Mouse (Mus musculus): Measurements from ENCODE around the gene Egf.
"Not testable (repeated sequence)": the region's sequence is repeated elsewhere in the genome, so short reads cannot be mapped to it uniquely, and the experiment has no call there.

Egf gene

GRCm38 (mm10) chr3:129754650-129755604, at the start of gene Egf:
TSS of gene Egf (minus strand) at chr3:129755316.
- no peak for DNase-seq

GRCm38 (mm10) chr3:129803765-129804164, 48.6 kb upstream of the Egf start, which contains the start of gene Lrit3:
TSS of gene Lrit3 (minus strand) at chr3:129804030.
- no peak for DNase-seq

GRCm38 (mm10) chr3:129799011-129799410, 43.9 kb upstream of the Egf start:
- DNase-seq: no peak

DNA sequence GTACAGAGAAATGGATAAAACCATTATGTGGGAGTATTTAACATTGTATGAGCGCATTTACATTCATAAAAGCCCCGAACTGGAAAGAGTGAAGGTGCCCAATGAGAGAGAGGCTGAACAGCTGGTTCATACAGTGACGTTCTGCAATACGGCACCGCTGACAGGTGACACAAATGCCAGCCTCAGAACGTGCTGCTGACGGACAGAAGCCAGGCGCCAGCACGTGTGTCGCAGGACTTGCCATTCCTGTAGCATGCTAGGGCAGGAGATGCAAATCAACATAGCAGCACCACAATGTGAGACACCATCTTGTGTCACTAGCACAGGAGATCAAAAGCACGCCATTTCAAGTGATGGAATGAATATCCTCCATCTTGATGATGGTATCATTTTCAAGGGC, 43.4 kb upstream of the Egf start:
- no peak for DNase-seq

GRCm38 (mm10) chr3:129797341-129797740, 42.2 kb upstream of the Egf start:
- no peak for DNase-seq

DNA sequence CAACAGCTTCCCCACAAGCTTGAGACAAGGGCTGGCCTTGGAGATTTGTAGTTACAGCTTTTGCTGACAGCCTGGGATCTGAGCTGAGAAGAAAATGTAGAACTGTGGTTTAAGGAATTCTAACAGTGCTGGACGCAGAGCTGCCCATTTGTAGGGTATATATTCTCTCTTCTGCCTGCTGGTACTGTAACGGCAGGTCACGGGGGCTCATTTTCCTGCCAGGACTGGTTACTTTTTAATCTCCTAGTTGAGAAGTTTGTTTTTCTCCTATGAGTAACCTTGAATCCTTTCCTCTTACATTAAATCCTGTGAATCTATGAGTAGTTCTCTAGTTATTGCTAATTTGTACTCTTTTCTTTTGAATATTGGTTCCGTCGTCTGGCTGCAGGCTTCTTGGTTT, 38.7 kb upstream of the Egf start:
- DNase-seq: no peak

GRCm38 (mm10) chr3:129782746-129783145, 27.6 kb upstream of the Egf start:
- DNase-seq: no peak

GRCm38 (mm10) chr3:129781435-129781834, 26.3 kb upstream of the Egf start:
- DNase-seq: no peak

DNA sequence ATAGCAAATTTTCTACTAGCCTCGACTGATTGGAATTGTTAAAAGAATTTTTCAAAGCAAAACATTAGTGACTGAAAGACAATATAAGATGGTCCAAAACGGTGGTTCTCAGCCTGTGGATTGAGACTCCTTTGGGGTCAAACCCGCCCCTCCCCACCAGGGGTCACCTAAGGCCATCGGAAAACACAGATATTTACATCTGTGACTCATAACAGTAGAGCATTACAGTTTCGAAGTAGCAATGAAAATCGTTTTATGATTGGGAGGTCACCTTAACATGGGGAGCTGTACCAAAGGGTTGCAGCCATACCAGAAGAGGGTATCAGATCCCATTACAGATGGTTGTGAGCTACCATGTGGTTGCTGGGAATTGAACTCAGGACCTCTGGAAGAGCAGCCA, 16.1 kb upstream of the Egf start:
- DNase-seq: no peak

- DNase-seq: no peak
Measured at GRCm38 (mm10) chr3:129766971-129767794, 12.1 kb upstream of the Egf start.

GRCm38 (mm10) chr3:129766106-129766505, 11.0 kb upstream of the Egf start:
- DNase-seq: no peak

DNA sequence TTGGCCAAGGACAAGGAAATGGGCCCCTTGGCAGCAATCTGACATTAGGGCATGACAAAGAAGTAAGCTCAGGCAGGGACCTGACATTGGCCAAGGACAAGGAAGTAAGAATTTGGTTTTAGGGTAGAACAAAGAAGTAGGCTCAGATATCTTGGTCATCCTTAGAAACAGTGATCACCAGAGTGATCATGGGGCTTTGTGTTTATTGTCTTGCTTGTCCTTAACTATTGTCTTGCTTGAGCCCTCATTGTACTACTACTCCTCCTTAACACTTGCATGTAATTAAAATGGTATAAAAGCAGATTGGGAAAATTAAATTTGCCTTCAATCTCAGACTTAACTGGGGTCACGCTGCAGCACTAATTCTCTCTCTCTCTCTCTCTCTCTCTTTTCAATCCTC, 2.5 kb upstream of the Egf start:
- not testable (repeated sequence) for DNase-seq

GRCm38 (mm10) chr3:129744803-129745202, 10.3 kb downstream of the Egf start:
- no peak for DNase-seq

DNA sequence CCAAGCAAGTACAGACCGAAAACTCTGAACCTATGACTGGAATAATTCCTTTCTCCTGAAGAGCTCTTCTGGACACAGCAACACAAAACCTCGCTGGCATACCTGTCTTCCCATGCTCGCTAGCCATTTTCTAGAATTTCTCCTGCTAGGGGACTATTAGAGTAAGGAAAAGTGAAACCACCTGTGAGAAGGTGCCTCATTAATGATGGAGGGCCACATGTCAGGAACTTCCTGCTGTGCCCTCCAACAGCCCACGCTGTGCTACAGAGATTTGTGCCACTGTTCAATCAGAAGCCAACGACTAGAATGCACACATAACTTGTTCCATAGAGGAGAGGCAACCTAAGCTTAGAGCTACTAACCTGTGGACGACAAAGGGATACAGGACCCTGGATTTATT, 12.3 kb downstream of the Egf start:
- DNase-seq: no peak

- no peak for DNase-seq
Measured at GRCm38 (mm10) chr3:129738291-129739183, 16.6 kb downstream of the Egf start.

GRCm38 (mm10) chr3:129731636-129732035, 23.5 kb downstream of the Egf start:
- DNase-seq: no peak

DNA sequence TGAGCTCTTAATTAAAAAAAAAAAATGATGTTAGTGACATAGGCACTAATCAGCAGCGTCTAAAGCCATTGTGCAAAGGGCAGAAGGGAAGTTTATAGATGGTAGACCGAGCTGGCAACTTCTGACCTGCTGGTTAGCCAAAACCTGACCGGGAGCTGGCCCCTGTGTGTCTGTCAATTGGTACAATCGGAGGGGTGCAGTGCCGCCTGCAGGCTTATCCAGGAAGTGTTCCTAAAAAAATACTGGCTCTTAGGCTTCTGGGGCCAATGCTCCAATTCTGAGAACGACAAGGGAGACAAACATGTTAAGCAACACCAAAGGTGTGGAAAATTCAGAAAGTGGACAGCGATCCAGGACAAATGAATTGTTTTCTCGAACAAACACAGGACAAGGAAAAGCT, 24.7 kb downstream of the Egf start:
- DNase-seq: no peak

GRCm38 (mm10) chr3:129729916-129730315, 25.2 kb downstream of the Egf start:
- no peak for DNase-seq

GRCm38 (mm10) chr3:129725592-129725991, 29.5 kb downstream of the Egf start:
- DNase-seq: no peak

DNA sequence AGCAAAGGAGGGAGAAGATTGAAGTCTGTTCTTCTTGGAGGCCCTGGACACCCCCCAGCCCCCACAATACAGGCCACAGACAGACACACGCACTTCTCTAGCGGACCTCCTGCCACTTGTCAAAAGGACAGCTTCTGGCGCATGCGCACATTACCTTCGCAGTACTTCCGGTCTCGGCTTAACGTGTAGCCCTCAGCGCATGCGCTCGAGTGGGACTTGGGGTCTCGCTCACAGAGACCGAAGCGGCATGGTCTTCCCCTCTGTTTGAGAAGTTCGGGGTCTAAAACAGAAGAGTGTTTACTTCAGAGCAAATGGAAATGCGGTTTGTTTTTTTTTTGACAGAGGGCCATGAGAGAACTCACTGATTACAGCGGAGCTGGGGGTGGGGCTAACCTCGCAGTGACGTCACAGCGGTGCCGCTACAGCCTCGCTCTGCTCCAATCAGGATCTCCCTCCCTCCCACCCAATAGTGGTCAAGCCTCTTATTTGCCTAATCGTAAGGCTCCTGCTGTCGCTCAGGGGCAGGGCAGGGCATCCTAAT, 30.1 kb downstream of the Egf start:
- peak; percentile 96 for DNase-seq

GRCm38 (mm10) chr3:129724505-129724904, 30.6 kb downstream of the Egf start:
- DNase-seq: peak; percentile 22

- DNase-seq: no peak
Measured at GRCm38 (mm10) chr3:129723311-129723710, 31.8 kb downstream of the Egf start.
